Mouse (Mus musculus): ENCODE results near the gene Gm45783. TPM values are rescaled to one million over a fixed set of nuclear protein-coding genes. Genes with fewer than 3 reads are reported as not detected.
A peak's percentile ranks its signal among the peaks of the same experiment; 100 is the strongest.
"Not testable (repeated sequence)": the region's sequence is repeated elsewhere in the genome, so short reads cannot be mapped to it uniquely, and the experiment has no call there.

Gm45783 gene
- total RNA-seq (2015) (not detected in 2 replicates), total RNA-seq (2017) (not detected in 2 replicates)

DNA sequence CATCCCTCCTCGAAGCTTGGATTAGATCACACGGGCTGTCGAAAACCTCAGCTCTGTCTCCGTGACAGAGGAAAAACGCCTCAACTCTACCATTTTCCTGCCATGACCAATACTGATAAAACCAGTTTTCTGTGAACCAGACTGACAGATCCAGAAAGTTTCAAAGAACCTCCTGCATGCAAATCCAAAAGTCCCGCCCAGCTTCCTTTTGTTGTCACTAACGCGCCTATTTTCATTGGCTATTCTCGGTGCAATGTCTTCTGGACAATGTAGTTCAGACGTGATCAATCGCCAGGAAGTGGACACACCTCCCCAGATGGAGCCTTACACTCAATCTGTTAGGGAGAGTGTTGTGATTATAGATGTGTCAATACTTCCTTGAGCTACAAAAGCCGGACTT is at the start of gene Gm45783:
Gene Gm45783, minus strand, starts transcription at position 143 of the 400 bp plus-strand sequence.
- ATAC-seq (replicated peaks; ENCODE audit: poor library complexity) = not testable (repeated sequence)

DNA sequence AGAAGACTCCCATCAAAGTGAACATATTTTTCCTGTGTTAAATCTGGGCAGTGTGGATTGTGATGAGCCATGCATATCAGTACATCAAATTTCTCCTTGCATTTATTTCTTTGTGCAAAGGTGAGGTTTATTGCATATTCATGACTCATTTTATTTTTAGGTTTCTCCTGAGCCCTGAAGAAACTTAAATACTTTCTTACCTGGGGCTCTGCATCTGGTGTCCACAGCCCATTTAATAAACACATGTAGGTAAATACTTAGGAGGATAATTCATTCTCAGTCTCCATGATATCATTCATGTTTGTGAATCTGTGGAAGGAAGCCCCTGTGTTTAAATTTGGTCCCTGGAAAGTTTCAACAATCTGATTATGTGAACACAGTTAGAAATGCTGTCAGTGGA is 25.2 kb upstream of the Gm45783 start, which contains the start of gene Vmn2r31:
Gene Vmn2r31, minus strand, starts transcription at position 101 of the 400 bp plus-strand sequence.
- ATAC-seq (replicated peaks; ENCODE audit: poor library complexity) = not testable (repeated sequence)

DNA sequence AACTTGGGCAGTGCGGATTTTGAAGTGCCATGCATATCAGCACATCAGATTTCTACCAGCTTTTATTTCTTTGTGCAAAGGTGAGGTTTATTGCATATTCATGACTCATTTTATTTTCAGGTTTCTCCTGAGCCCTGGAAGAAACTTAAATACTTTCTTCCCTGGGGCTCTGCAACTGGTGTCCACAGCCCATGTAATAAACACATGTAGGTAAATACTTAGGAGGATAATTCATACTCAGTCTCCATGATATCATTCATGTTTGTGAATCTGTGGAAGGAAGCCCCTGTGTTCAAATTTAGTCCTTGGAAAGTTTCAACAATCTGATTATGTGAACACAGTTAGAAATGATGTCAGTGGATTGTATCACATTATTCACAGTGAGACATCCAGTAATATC is 36.9 kb downstream of the Gm45783 start, which contains the start of gene Vmn2r30:
Gene Vmn2r30, minus strand, starts transcription at position 101 of the 400 bp plus-strand sequence.
- ATAC-seq (replicated peaks; ENCODE audit: poor library complexity) = not testable (repeated sequence)

DNA sequence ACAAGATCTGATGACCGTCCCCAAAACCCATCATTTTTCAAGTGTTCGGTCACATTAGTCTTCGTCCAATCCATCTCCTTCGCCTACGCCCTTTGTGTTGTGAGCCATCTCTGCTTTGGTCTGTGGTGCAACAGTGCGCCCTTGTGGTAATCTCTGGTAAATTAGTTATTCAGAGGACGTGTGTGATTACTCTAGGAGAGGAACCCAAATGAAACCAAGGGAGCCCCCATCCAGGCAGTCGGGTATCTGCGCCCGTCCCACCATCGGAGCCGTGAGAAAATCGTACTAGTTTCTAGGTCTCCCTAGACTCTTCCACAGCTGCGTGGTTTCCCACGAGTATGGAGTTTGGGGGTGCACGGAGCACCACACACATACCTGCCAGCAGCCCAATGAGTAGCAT is 78.8 kb downstream of the Gm45783 start:
- peak; percentile 40 for ATAC-seq (replicated peaks; ENCODE audit: poor library complexity)

Other genes with a start within 250 kb of the Gm45783 start
- gene Zfp773, start 237.8 kb downstream of the Gm45783 start, total RNA-seq (2015) = 1.7 and 3.1 TPM in 2 replicates
- 1.9 and 4.3 TPM in 2 replicates for gene Zfp773, start 237.8 kb downstream of the Gm45783 start, total RNA-seq (2017)
- 2.5 and 5.0 TPM in 2 replicates for gene Zfp418, start 203.2 kb downstream of the Gm45783 start, total RNA-seq (2015)
- gene Zfp418, start 203.2 kb downstream of the Gm45783 start, total RNA-seq (2017) = 1.8 TPM in 2 replicates
- 4.2 and 5.4 TPM in 2 replicates for gene Zfp772, start 164.6 kb downstream of the Gm45783 start, total RNA-seq (2015)
- gene Zfp772, start 164.6 kb downstream of the Gm45783 start, total RNA-seq (2017) = 3.3 and 4.4 TPM in 2 replicates
- not detected in 2 replicates for gene Vmn2r29, start 127.2 kb downstream of the Gm45783 start, total RNA-seq (2015)
- 0.41 and 0.83 TPM in 2 replicates for gene Vmn2r29, start 127.2 kb downstream of the Gm45783 start, total RNA-seq (2017)
- 2.4 TPM in 2 replicates for gene Gm45844, start 96.3 kb downstream of the Gm45783 start, total RNA-seq (2015)
- 0.21 and 3.9 TPM in 2 replicates for gene Gm45844, start 96.3 kb downstream of the Gm45783 start, total RNA-seq (2017)
- gene Clcn4, start 73.7 kb downstream of the Gm45783 start, total RNA-seq (2015) = 19.0 and 21.3 TPM in 2 replicates
- 24.9 and 26.4 TPM in 2 replicates for gene Clcn4, start 73.7 kb downstream of the Gm45783 start, total RNA-seq (2017)
- 0.12 TPM in 1 of 2 replicates, not detected in the other for gene Vmn2r30, start 37.0 kb downstream of the Gm45783 start, total RNA-seq (2015)
- gene Vmn2r30, start 37.0 kb downstream of the Gm45783 start, total RNA-seq (2017) = not detected in 2 replicates
- gene Vmn2r31, start 25.1 kb upstream of the Gm45783 start, total RNA-seq (2015) = not detected in 2 replicates
- gene Vmn2r31, start 25.1 kb upstream of the Gm45783 start, total RNA-seq (2017) = not detected in 2 replicates
- gene Vmn2r32, start 105.4 kb upstream of the Gm45783 start, total RNA-seq (2015) = not detected in 2 replicates
- gene Vmn2r32, start 105.4 kb upstream of the Gm45783 start, total RNA-seq (2017) = not detected in 2 replicates
- not detected in 2 replicates for gene Vmn2r33, start 192.2 kb upstream of the Gm45783 start, total RNA-seq (2015)
- gene Vmn2r33, start 192.2 kb upstream of the Gm45783 start, total RNA-seq (2017) = not detected in 2 replicates